Mouse (Mus musculus): Measurements from ENCODE around the gene Rbpms2.
"Not testable (repeated sequence)": the region's sequence is repeated elsewhere in the genome, so short reads cannot be mapped to it uniquely, and the experiment has no call there.

Gene Rbpms2

GRCm38 (mm10) chr9:65619311-65619710 lies 10.1 kb upstream of the Rbpms2 start:
- DNase-seq (ENCODE audit: low read depth, low spot score), result no peak

- no peak for DNase-seq (ENCODE audit: low read depth, low spot score)
Observed at GRCm38 (mm10) chr9:65621196-65621595, 8.3 kb upstream of the Rbpms2 start.

GRCm38 (mm10) chr9:65621666-65622065 lies 7.8 kb upstream of the Rbpms2 start:
- no peak for DNase-seq (ENCODE audit: low read depth, low spot score)

GRCm38 (mm10) chr9:65622826-65623225 lies 6.6 kb upstream of the Rbpms2 start:
- DNase-seq (ENCODE audit: low read depth, low spot score), result no peak

GRCm38 (mm10) chr9:65624266-65624665 lies 5.2 kb upstream of the Rbpms2 start:
- no peak for DNase-seq (ENCODE audit: low read depth, low spot score)

- DNase-seq (ENCODE audit: low read depth, low spot score), result no peak
Observed at GRCm38 (mm10) chr9:65629767-65630630, 551 bp downstream of the Rbpms2 start.

GRCm38 (mm10) chr9:65630631-65631353 lies 1.3 kb downstream of the Rbpms2 start:
- DNase-seq (ENCODE audit: low read depth, low spot score), result no peak

GRCm38 (mm10) chr9:65631354-65632021 lies 2.0 kb downstream of the Rbpms2 start:
- DNase-seq (ENCODE audit: low read depth, low spot score), result no peak

GRCm38 (mm10) chr9:65635766-65636165 lies 6.3 kb downstream of the Rbpms2 start:
- no peak for DNase-seq (ENCODE audit: low read depth, low spot score)

- no peak for DNase-seq (ENCODE audit: low read depth, low spot score)
Observed at GRCm38 (mm10) chr9:65636926-65637325, 7.5 kb downstream of the Rbpms2 start.

- no peak for DNase-seq (ENCODE audit: low read depth, low spot score)
Observed at GRCm38 (mm10) chr9:65639065-65639464, 9.6 kb downstream of the Rbpms2 start.

GRCm38 (mm10) chr9:65640838-65641410 lies 11.5 kb downstream of the Rbpms2 start:
- no peak for DNase-seq (ENCODE audit: low read depth, low spot score)

- no peak for DNase-seq (ENCODE audit: low read depth, low spot score)
Observed at GRCm38 (mm10) chr9:65641446-65642052, 12.1 kb downstream of the Rbpms2 start.

- no peak for DNase-seq (ENCODE audit: low read depth, low spot score)
Observed at GRCm38 (mm10) chr9:65642546-65642945, 13.1 kb downstream of the Rbpms2 start.

GRCm38 (mm10) chr9:65644960-65645359 lies 15.5 kb downstream of the Rbpms2 start:
- DNase-seq (ENCODE audit: low read depth, low spot score), result no peak

- no peak for DNase-seq (ENCODE audit: low read depth, low spot score)
Observed at GRCm38 (mm10) chr9:65645984-65646383, 16.5 kb downstream of the Rbpms2 start.

- DNase-seq (ENCODE audit: low read depth, low spot score), result no peak
Observed at GRCm38 (mm10) chr9:65646782-65647181, 17.3 kb downstream of the Rbpms2 start.

- DNase-seq (ENCODE audit: low read depth, low spot score), result no peak
Observed at GRCm38 (mm10) chr9:65648730-65649129, 19.3 kb downstream of the Rbpms2 start.

GRCm38 (mm10) chr9:65649997-65650396 lies 20.5 kb downstream of the Rbpms2 start:
- DNase-seq (ENCODE audit: low read depth, low spot score), result no peak

GRCm38 (mm10) chr9:65651957-65652356 lies 22.5 kb downstream of the Rbpms2 start:
- DNase-seq (ENCODE audit: low read depth, low spot score), result not testable (repeated sequence)

GRCm38 (mm10) chr9:65653741-65654140 lies 24.3 kb downstream of the Rbpms2 start:
- no peak for DNase-seq (ENCODE audit: low read depth, low spot score)

Data from retina, adult 2 months (tissue).